Mouse (Mus musculus) megakaryocyte-erythroid progenitor cell, adult 5-6 weeks (primary cell): ENCODE measurements around the gene H2al1g. TPM values are rescaled to one million over a fixed set of nuclear protein-coding genes. Genes with fewer than 3 reads are reported as not detected.
"Not testable (repeated sequence)": the region's sequence is repeated elsewhere in the genome, so short reads cannot be mapped to it uniquely, and the experiment has no call there.

Experiments
- ATAC-seq: replicated peaks from 2 replicates; pipeline ENCODE4 v1.8.0; 2016; ENCODE audit warnings: mild to moderate bottlenecking, inconsistent platforms; ENCODE audit not compliant: severe bottlenecking, poor library complexity, low FRiP score, low TSS enrichment
- total RNA-seq, 2 experiments: library from RNA; stranded (forward) in 1 of 2; stranded (reverse) in 1 of 2; fragments of 200-1000, 215-1000 nt in 1 of 2; fragments of >200 nt in 1 of 2; fragmentation: Nextera tagmentation in 1 of 2; gene quantifications; 2 replicates each; pipeline ENCODE4 v1.2.3; 2014 to 2017

The H2al1g gene
- total RNA-seq (2014; fragmentation: Nextera tagmentation) (not detected in 2 replicates), total RNA-seq (2017) (not detected in 2 replicates)

GRCm38 (mm10) chrX:11317956-11318355, at the start of gene H2al1g:
TSS of gene H2al1g (plus strand) at chrX:11318256.
- ATAC-seq: not testable (repeated sequence)

- ATAC-seq: no peak
Measured at GRCm38 (mm10) chrX:11269074-11269473, 49.0 kb upstream of the H2al1g start.

GRCm38 (mm10) chrX:11273190-11273589, 44.9 kb upstream of the H2al1g start:
- no peak for ATAC-seq

- no peak for ATAC-seq
Measured at GRCm38 (mm10) chrX:11277083-11277482, 41.0 kb upstream of the H2al1g start.

- ATAC-seq: no peak
Measured at GRCm38 (mm10) chrX:11280741-11281140, 37.3 kb upstream of the H2al1g start.

- no peak for ATAC-seq
Measured at GRCm38 (mm10) chrX:11288306-11288882, 29.7 kb upstream of the H2al1g start.

- no peak for ATAC-seq
Measured at GRCm38 (mm10) chrX:11289244-11289643, 28.8 kb upstream of the H2al1g start.

- not testable (repeated sequence) for ATAC-seq
Measured at GRCm38 (mm10) chrX:11298957-11299356, 19.1 kb upstream of the H2al1g start, which contains the start of gene H2al1a. TSS of gene H2al1a (plus strand) at chrX:11299257.

GRCm38 (mm10) chrX:11302132-11302531, 15.9 kb upstream of the H2al1g start, which contains the start of gene H2al1b:
TSS of gene H2al1b (plus strand) at chrX:11302432.
- ATAC-seq: not testable (repeated sequence)

- not testable (repeated sequence) for ATAC-seq
Measured at GRCm38 (mm10) chrX:11305355-11305754, 12.7 kb upstream of the H2al1g start, which contains the start of gene H2al1c. TSS of gene H2al1c (plus strand) at chrX:11305655.

- not testable (repeated sequence) for ATAC-seq
Measured at GRCm38 (mm10) chrX:11308524-11308923, 9.5 kb upstream of the H2al1g start, which contains the start of gene H2al1d. TSS of gene H2al1d (plus strand) at chrX:11308824.

GRCm38 (mm10) chrX:11311634-11312033, 6.4 kb upstream of the H2al1g start, which contains the start of gene H2al1e:
TSS of gene H2al1e (plus strand) at chrX:11311934.
- not testable (repeated sequence) for ATAC-seq

GRCm38 (mm10) chrX:11314858-11315257, 3.2 kb upstream of the H2al1g start, which contains the start of gene H2al1f:
TSS of gene H2al1f (plus strand) at chrX:11315158.
- not testable (repeated sequence) for ATAC-seq

GRCm38 (mm10) chrX:11321192-11321591, 3.1 kb downstream of the H2al1g start, which contains the start of gene H2al1h:
TSS of gene H2al1h (plus strand) at chrX:11321492.
- ATAC-seq: not testable (repeated sequence)

- not testable (repeated sequence) for ATAC-seq
Measured at GRCm38 (mm10) chrX:11324359-11324758, 6.3 kb downstream of the H2al1g start, which contains the start of gene H2al1i. TSS of gene H2al1i (plus strand) at chrX:11324659.

GRCm38 (mm10) chrX:11327522-11327921, 9.5 kb downstream of the H2al1g start, which contains the start of gene H2al1j:
TSS of gene H2al1j (plus strand) at chrX:11327822.
- not testable (repeated sequence) for ATAC-seq

GRCm38 (mm10) chrX:11345762-11346161, 27.7 kb downstream of the H2al1g start:
- no peak for ATAC-seq

- ATAC-seq: no peak
Measured at GRCm38 (mm10) chrX:11346756-11347155, 28.7 kb downstream of the H2al1g start.

- no peak for ATAC-seq
Measured at GRCm38 (mm10) chrX:11360823-11361222, 42.8 kb downstream of the H2al1g start.

- no peak for ATAC-seq
Measured at GRCm38 (mm10) chrX:11361261-11361660, 43.2 kb downstream of the H2al1g start.

GRCm38 (mm10) chrX:11363890-11364289, 45.8 kb downstream of the H2al1g start:
- no peak for ATAC-seq
